Mouse (Mus musculus) limb, embryonic 13.5 days (tissue): ENCODE results near the gene Hs3st2. TPM values are rescaled to one million over a fixed set of nuclear protein-coding genes. Genes with fewer than 3 reads are reported as not detected.
A peak's percentile ranks its signal among the peaks of the same experiment; 100 is the strongest.

Experiments used
- ATAC-seq: fragments of 200-750 bp; cut with Nextera tagmentation; 2 replicates; pipeline ENCODE4 v1.8.0; 2017; ENCODE audit warnings: low read depth, moderate number of reproducible peaks, moderate TSS enrichment; ENCODE audit not compliant: low FRiP score
- H3K27ac ChIP-seq: fragments of 300-500 bp; sonication (generic); 2 replicates; pipeline ENCODE4 v1.5.1; 2015; ENCODE audit warnings: inconsistent platforms, mild to moderate bottlenecking, moderate library complexity
- H3K27me3 ChIP-seq: fragments of 300-500 bp; sonication (generic); 2 replicates; pipeline ENCODE4 v1.6.1; 2015; ENCODE audit warnings: mild to moderate bottlenecking, inconsistent platforms
- H3K36me3 ChIP-seq: fragments of 300-500 bp; sonication (generic); 2 replicates; pipeline ENCODE4 v1.6.1; 2015; ENCODE audit warnings: inconsistent platforms, mild to moderate bottlenecking, moderate library complexity
- H3K4me1 ChIP-seq: fragments of 300-500 bp; sonication (generic); 2 replicates; pipeline ENCODE4 v1.6.1; 2015; ENCODE audit warnings: inconsistent platforms
- H3K4me2 ChIP-seq: fragments of 300-500 bp; sonication (generic); replicated peaks from 2 replicates; pipeline ENCODE4 v1.6.1; 2015; ENCODE audit warnings: inconsistent platforms, mild to moderate bottlenecking, moderate library complexity
- H3K4me3 ChIP-seq: fragments of 300-500 bp; sonication (generic); 2 replicates; pipeline ENCODE4 v1.5.1; 2015; ENCODE audit warnings: moderate library complexity, mild to moderate bottlenecking, inconsistent platforms
- H3K9ac ChIP-seq: fragments of 300-500 bp; sonication (generic); 2 replicates; pipeline ENCODE4 v1.6.1; 2015; ENCODE audit warnings: mild to moderate bottlenecking, inconsistent platforms
- H3K9me3 ChIP-seq: fragments of 300-500 bp; sonication (generic); 2 replicates; pipeline ENCODE4 v1.6.1; 2016; ENCODE audit warnings: inconsistent platforms
- WGBS: fragments of 180-500 bp; shearing (Covaris S2); methylation state at CpG from one replicate; pipeline ENCODE4 v1.1.7; 2015; 5-methylcytosine and 5-hydroxymethylcytosine counted together
- polyA plus RNA-seq: library from polyadenylated mRNA; unstranded; fragments of >200 nt; fragmentation: Nextera tagmentation; extraction: Ambion mirVana; gene quantifications from 2 replicates; pipeline ENCODE4 v1.2.1, GENCODE M21; 2015

Gene Hs3st2
- polyA plus RNA-seq, 1 experiment from 2014 or later = 2.2 TPM

- H3K4me1 ChIP-seq = peaks cover 4% of the 10 kb centered on the region
- peaks cover 5% of the 10 kb centered on the region; the same call in 1 of the 2 replicates for H3K9me3 ChIP-seq
- 75% methylated on average over 3 of the region's 3 CpGs for WGBS
- H3K27me3 ChIP-seq = no peaks in the 10 kb centered on the region
- H3K36me3 ChIP-seq = no peaks in the 10 kb centered on the region
- H3K9ac ChIP-seq = no peak overlapping the region
- no peak overlapping the region for H3K27ac ChIP-seq
- ATAC-seq = no peak
- H3K4me2 ChIP-seq = no peak overlapping the region
- no peak overlapping the region for H3K4me3 ChIP-seq
Measured at GRCm38 (mm10) chr7:121517165-121517591, 125.5 kb downstream of the Hs3st2 start.

GRCm38 (mm10) chr7:121522125-121522524 is 130.5 kb downstream of the Hs3st2 start:
- no peak for ATAC-seq
- 91% methylated on average over 3 of the region's 3 CpGs for WGBS
- Histone ChIP-seq H3K36me3 (no peaks in the 10 kb centered on the region), H3K27me3 (no peaks in the 10 kb centered on the region), H3K27ac (no peak overlapping the region), H3K4me1 (no peaks in the 10 kb centered on the region; the same call in 1 of the 2 replicates), H3K4me3 (no peak overlapping the region), H3K9ac (no peak overlapping the region), H3K9me3 (peaks cover 10% of the 10 kb centered on the region), H3K4me2 (no peak overlapping the region)

GRCm38 (mm10) chr7:121529023-121529422 is 137.4 kb downstream of the Hs3st2 start:
- 70% methylated on average over 2 of the region's 2 CpGs for WGBS
- H3K4me3 ChIP-seq = no peak overlapping the region
- H3K36me3 ChIP-seq = no peaks in the 10 kb centered on the region
- H3K4me2 ChIP-seq = no peak overlapping the region
- no peak overlapping the region for H3K27ac ChIP-seq
- ATAC-seq = no peak
- H3K9ac ChIP-seq = no peak overlapping the region
- peaks cover 4% of the 10 kb centered on the region; the same call in 1 of the 2 replicates for H3K4me1 ChIP-seq
- H3K27me3 ChIP-seq = no peaks in the 10 kb centered on the region
- H3K9me3 ChIP-seq = no peaks in the 10 kb centered on the region

- Histone ChIP-seq H3K4me1 (peaks cover 4% of the 10 kb centered on the region; the same call in 1 of the 2 replicates), H3K36me3 (no peaks in the 10 kb centered on the region), H3K27me3 (no peaks in the 10 kb centered on the region), H3K4me3 (no peak overlapping the region), H3K27ac (no peak overlapping the region), H3K4me2 (no peak overlapping the region), H3K9ac (no peak overlapping the region), H3K9me3 (no peaks in the 10 kb centered on the region)
- WGBS = 89% methylated on average over 6 of the region's 6 CpGs
- no peak for ATAC-seq
Measured at GRCm38 (mm10) chr7:121533639-121534038, 142.0 kb downstream of the Hs3st2 start.

- peaks cover 7% of the 10 kb centered on the region for H3K4me1 ChIP-seq
- H3K36me3 ChIP-seq = no peaks in the 10 kb centered on the region
- H3K27ac ChIP-seq = no peak overlapping the region
- no peak overlapping the region for H3K9ac ChIP-seq
- H3K27me3 ChIP-seq = 0 out of 2 replicates have a peak, but pooled peaks cover 3% of the 10 kb centered on the region
- H3K4me3 ChIP-seq = no peak overlapping the region
- 87% methylated on average over 7 of the region's 7 CpGs for WGBS
- ATAC-seq = no peak
- no peaks in the 10 kb centered on the region for H3K9me3 ChIP-seq
- no peak overlapping the region for H3K4me2 ChIP-seq
Measured at GRCm38 (mm10) chr7:121534386-121534785, 142.7 kb downstream of the Hs3st2 start.

- Histone ChIP-seq H3K27ac (no peak overlapping the region), H3K4me2 (no peak overlapping the region), H3K4me1 (peaks cover 18% of the 10 kb centered on the region), H3K9me3 (no peaks in the 10 kb centered on the region), H3K4me3 (no peak overlapping the region), H3K27me3 (0 out of 2 replicates have a peak, but pooled peaks cover 4% of the 10 kb centered on the region), H3K36me3 (no peaks in the 10 kb centered on the region), H3K9ac (no peak overlapping the region)
- no peak for ATAC-seq
- 62% methylated on average over 4 of the region's 4 CpGs for WGBS
Measured at GRCm38 (mm10) chr7:121535987-121536386, 144.3 kb downstream of the Hs3st2 start.

- no peaks in the 10 kb centered on the region for H3K36me3 ChIP-seq
- 36% methylated on average over 19 of the region's 19 CpGs for WGBS
- peak overlapping the region; percentile 37 for H3K4me2 ChIP-seq
- no peak overlapping the region for H3K4me3 ChIP-seq
- peak overlapping the region; percentile 28; the same call in 1 of the 2 replicates for H3K27ac ChIP-seq
- H3K27me3 ChIP-seq = 0 out of 2 replicates have a peak, but pooled peaks cover 4% of the 10 kb centered on the region
- no peak for ATAC-seq
- 0 out of 2 replicates have a peak, but pooled peaks cover 2% of the 10 kb centered on the region for H3K9me3 ChIP-seq
- H3K9ac ChIP-seq = no peak overlapping the region
- H3K4me1 ChIP-seq = peaks cover 13% of the 10 kb centered on the region
Measured at GRCm38 (mm10) chr7:121539405-121540275, 148.0 kb downstream of the Hs3st2 start.

GRCm38 (mm10) chr7:121542458-121542857 is 150.8 kb downstream of the Hs3st2 start:
- Histone ChIP-seq H3K36me3 (no peaks in the 10 kb centered on the region), H3K27ac (no peak overlapping the region), H3K9me3 (0 out of 2 replicates have a peak, but pooled peaks cover 3% of the 10 kb centered on the region), H3K9ac (no peak overlapping the region), H3K4me2 (no peak overlapping the region), H3K27me3 (0 out of 2 replicates have a peak, but pooled peaks cover 4% of the 10 kb centered on the region), H3K4me1 (peaks cover 13% of the 10 kb centered on the region), H3K4me3 (no peak overlapping the region)
- 53% methylated on average over 2 of the region's 2 CpGs for WGBS
- no peak for ATAC-seq

GRCm38 (mm10) chr7:121549329-121550022 is 157.8 kb downstream of the Hs3st2 start:
- Histone ChIP-seq H3K9me3 (0 out of 2 replicates have a peak, but pooled peaks cover 3% of the 10 kb centered on the region), H3K27ac (0 out of 2 replicates have a peak overlapping the region, but pooled peaks have one; percentile 28), H3K9ac (no peak overlapping the region), H3K4me3 (no peak overlapping the region), H3K36me3 (no peaks in the 10 kb centered on the region), H3K27me3 (no peaks in the 10 kb centered on the region), H3K4me2 (peak overlapping the region; percentile 39), H3K4me1 (peaks cover 13% of the 10 kb centered on the region)
- ATAC-seq = peak; percentile 90
- 18% methylated on average over 18 of the region's 18 CpGs for WGBS
